Mouse (Mus musculus) testis, adult 2 months (tissue): Measurements from ENCODE around the gene 6430550D23Rik. TPM values are rescaled to one million over a fixed set of nuclear protein-coding genes. Genes with fewer than 3 reads are reported as not detected.

ENCODE experiments used
- H3K27ac ChIP-seq: fragments of 200-500 bp; 2 replicates; pipeline ENCODE4 v1.5.1; 2012; ENCODE audit warnings: low read depth, low read length; ENCODE audit not compliant: control insufficient read depth, insufficient read depth
- H3K27me3 ChIP-seq: fragments of 200-500 bp; 2 replicates; pipeline ENCODE4 v1.6.1; 2012; ENCODE audit warnings: mild to moderate bottlenecking, low read length, moderate library complexity; ENCODE audit not compliant: control insufficient read depth, insufficient read depth
- H3K36me3 ChIP-seq: fragments of 200-500 bp; 2 replicates; pipeline ENCODE4 v1.6.1; 2012; ENCODE audit warnings: mild to moderate bottlenecking, low read length; ENCODE audit not compliant: control insufficient read depth, insufficient read depth
- H3K4me1 ChIP-seq: fragments of 200-500 bp; 2 replicates; pipeline ENCODE4 v1.6.1; 2012; ENCODE audit warnings: low read length; ENCODE audit not compliant: control insufficient read depth, insufficient read depth
- H3K4me3 ChIP-seq: fragments of 200-500 bp; 2 replicates; pipeline ENCODE4 v1.5.1; 2012; ENCODE audit warnings: low read depth, mild to moderate bottlenecking, low read length, moderate library complexity, mixed read lengths; ENCODE audit not compliant: control insufficient read depth
- CTCF ChIP-seq: fragments of 200-500 bp; IDR thresholded peaks from 2 replicates; pipeline ENCODE4 v1.5.1; 2012; ENCODE audit warnings: low read depth, mild to moderate bottlenecking, inconsistent platforms, low read length, moderate library complexity; ENCODE audit not compliant: control insufficient read depth, insufficient read depth, insufficient replicate concordance
- POLR2A ChIP-seq: fragments of 200-500 bp; IDR thresholded peaks from 2 replicates; pipeline ENCODE4 v1.6.1; 2012; ENCODE audit warnings: low read depth, mild to moderate bottlenecking, inconsistent platforms, low read length, moderate library complexity; ENCODE audit not compliant: control insufficient read depth
- polyA plus RNA-seq: library from polyadenylated mRNA; depleted of rRNA; stranded (reverse); fragments of >200 nt; gene quantifications from 2 replicates; pipeline ENCODE4 v1.2.3, GENCODE M21; 2012; rRNA removed

6430550D23Rik gene
- polyA plus RNA-seq: 24.6 and 24.9 TPM in 2 replicates

GRCm38 (mm10) chr2:156007888-156008532 is at the start of gene 6430550D23Rik, which contains the start of gene Ergic3:
6430550D23Rik (minus strand) TSS chr2:156007977.
Ergic3 (plus strand) TSS chr2:156008045.
- no peaks in the 10 kb centered on the region for H3K27me3 ChIP-seq
- H3K27ac ChIP-seq: peak within 1 kb of the TSS; percentile 85
- peaks cover 6% of the 10 kb centered on the region for H3K4me1 ChIP-seq
- H3K36me3 ChIP-seq: peaks cover 2% of the 10 kb centered on the region
- peak within 1 kb of the TSS; percentile 97 for H3K4me3 ChIP-seq
- TF ChIP-seq CTCF (no peak), POLR2A (peak; percentile 85)

GRCm38 (mm10) chr2:156052816-156053215 is 45.0 kb upstream of the 6430550D23Rik start, which contains the start of gene Fer1l4:
Fer1l4 (minus strand) TSS chr2:156052947.
- TF ChIP-seq CTCF: no peak
- TF ChIP-seq POLR2A: no peak
- Histone ChIP-seq H3K27me3 (no peaks in the 10 kb centered on the region), H3K4me3 (no peak within 1 kb of the TSS), H3K27ac (no peak within 1 kb of the TSS), H3K36me3 (no peaks in the 10 kb centered on the region), H3K4me1 (peaks cover 3% of the 10 kb centered on the region; the same call in 1 of the 2 replicates)

DNA sequence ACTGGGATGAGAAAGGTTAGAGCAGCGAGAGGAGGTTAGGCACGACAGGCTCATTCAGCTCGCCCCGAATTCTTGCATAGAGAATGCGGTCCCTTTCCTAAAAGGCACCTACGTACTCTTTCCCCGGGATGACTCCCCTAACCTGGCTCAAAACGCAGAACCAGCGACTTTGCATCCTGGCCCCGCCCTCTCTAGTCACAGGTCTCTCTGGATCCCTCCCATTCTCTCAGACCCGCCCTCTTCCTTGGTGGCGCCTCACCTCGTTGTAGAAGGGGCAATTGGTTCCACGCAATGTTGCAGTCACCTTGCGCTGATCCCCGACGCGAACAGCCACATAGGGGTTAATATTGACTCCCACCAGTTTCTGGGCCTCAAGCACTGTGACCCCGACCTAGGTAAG is 40.2 kb upstream of the 6430550D23Rik start:
- TF ChIP-seq POLR2A: no peak
- no peak for TF ChIP-seq CTCF
- H3K4me3 ChIP-seq: no peak overlapping the region
- no peaks in the 10 kb centered on the region for H3K27me3 ChIP-seq
- H3K27ac ChIP-seq: no peak overlapping the region
- H3K4me1 ChIP-seq: peaks cover 3% of the 10 kb centered on the region
- H3K36me3 ChIP-seq: no peaks in the 10 kb centered on the region

DNA sequence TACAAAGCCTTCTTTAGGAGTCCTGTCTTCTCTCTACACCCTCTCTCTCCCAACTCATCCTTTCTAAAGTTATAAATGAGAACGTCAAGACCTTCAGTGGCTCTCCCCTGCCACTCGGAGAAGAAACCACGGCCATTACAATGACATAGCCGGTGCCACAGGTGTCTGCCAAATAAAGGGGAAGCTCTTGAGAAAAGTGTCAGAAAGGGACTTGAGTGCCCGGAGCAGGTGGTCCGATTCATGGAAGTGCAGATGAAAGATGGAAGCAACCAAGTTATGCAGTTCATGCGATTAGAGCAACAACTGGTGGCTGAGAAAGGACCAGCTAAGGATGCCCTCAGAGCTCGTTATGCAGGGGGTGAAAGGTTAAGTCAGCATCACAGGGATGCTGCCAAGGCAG is 35.1 kb upstream of the 6430550D23Rik start:
- no peaks in the 10 kb centered on the region; the same call in none of the 2 replicates for H3K4me1 ChIP-seq
- no peak overlapping the region for H3K27ac ChIP-seq
- TF ChIP-seq POLR2A (no peak), CTCF (no peak)
- H3K27me3 ChIP-seq: no peaks in the 10 kb centered on the region
- H3K36me3 ChIP-seq: no peaks in the 10 kb centered on the region
- H3K4me3 ChIP-seq: no peak overlapping the region

- TF ChIP-seq CTCF (no peak), POLR2A (no peak)
- Histone ChIP-seq H3K27me3 (no peaks in the 10 kb centered on the region), H3K4me1 (0 out of 2 replicates have a peak, but pooled peaks cover 3% of the 10 kb centered on the region), H3K27ac (no peak overlapping the region), H3K36me3 (no peaks in the 10 kb centered on the region), H3K4me3 (no peak overlapping the region)
Observed at GRCm38 (mm10) chr2:156039390-156039789, 31.6 kb upstream of the 6430550D23Rik start.

DNA sequence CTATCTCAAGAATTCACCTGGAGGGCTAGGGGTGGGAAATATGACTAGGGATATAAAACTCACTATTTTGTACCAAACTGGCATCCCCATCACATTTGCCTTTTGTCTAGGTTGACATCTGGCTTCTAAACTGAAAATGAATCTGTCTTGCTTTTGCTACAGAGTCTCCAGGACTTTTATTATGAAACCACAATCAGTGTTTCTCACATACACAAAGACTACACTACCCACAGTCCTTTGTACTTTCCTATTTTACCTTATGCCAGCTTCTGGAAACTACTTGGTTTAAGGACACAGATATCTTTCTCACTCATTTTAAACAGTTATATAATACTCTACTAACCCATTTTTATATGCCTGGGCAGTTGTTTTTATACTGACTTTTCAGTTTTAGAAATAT is 17.7 kb upstream of the 6430550D23Rik start:
- no peaks in the 10 kb centered on the region for H3K27me3 ChIP-seq
- no peak overlapping the region for H3K4me3 ChIP-seq
- TF ChIP-seq POLR2A (no peak), CTCF (no peak)
- no peak overlapping the region for H3K27ac ChIP-seq
- no peaks in the 10 kb centered on the region for H3K36me3 ChIP-seq
- no peaks in the 10 kb centered on the region for H3K4me1 ChIP-seq

DNA sequence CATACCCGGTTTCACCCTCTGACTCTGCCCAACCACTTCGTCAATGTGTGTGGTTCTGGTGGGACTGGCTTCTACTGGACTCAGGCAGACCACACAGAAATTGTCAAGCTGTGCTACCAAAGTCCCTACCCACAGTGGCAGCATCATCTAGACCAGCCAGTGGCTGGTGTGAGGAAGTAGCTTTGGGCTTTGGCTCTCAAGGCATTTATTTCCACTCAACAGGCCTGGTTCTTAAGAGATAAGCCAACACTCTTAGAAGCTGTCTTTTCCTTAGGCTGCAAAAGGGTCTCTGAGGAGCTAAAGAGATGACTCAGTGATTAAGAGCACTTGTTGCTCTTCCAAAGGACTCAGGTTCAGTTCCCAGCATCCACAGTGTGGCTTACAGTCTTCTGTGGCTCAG is 14.0 kb upstream of the 6430550D23Rik start:
- no peak overlapping the region for H3K4me3 ChIP-seq
- H3K4me1 ChIP-seq: no peaks in the 10 kb centered on the region; the same call in 1 of the 2 replicates
- no peaks in the 10 kb centered on the region; the same call in 1 of the 2 replicates for H3K36me3 ChIP-seq
- TF ChIP-seq CTCF: no peak
- no peak for TF ChIP-seq POLR2A
- no peak overlapping the region for H3K27ac ChIP-seq
- H3K27me3 ChIP-seq: no peaks in the 10 kb centered on the region

DNA sequence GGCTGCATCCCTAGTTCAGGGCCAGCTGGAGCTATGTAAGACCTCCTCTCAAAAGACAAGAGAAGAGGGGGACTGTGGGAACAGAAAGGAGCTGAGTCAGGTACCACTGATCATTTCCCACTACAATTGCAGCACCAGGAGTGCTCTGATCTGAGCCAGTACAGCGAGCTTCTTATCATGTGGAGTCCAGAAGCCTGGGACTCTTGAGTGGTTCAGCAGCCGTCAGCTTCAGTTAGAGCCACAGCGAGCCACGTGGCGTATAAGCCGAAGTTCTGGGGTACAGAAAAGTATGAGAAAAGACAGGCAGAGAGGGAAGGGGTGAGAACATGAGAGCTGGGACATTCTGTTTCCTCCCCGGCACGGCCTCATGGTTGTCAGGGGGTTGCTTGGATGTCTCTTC is 13.4 kb upstream of the 6430550D23Rik start:
- no peaks in the 10 kb centered on the region; the same call in none of the 2 replicates for H3K36me3 ChIP-seq
- no peak overlapping the region for H3K4me3 ChIP-seq
- H3K27ac ChIP-seq: no peak overlapping the region
- no peaks in the 10 kb centered on the region; the same call in 1 of the 2 replicates for H3K4me1 ChIP-seq
- H3K27me3 ChIP-seq: no peaks in the 10 kb centered on the region
- TF ChIP-seq POLR2A: no peak
- no peak for TF ChIP-seq CTCF
